Mouse (Mus musculus): ENCODE measurements at regions not wholly inside any gene's neighbourhood (a gene's known extent, or its start where the extent isn't known, plus 50 kb on each side); places are given as distances from the start of the nearest gene placed in this dataset.

DNA sequence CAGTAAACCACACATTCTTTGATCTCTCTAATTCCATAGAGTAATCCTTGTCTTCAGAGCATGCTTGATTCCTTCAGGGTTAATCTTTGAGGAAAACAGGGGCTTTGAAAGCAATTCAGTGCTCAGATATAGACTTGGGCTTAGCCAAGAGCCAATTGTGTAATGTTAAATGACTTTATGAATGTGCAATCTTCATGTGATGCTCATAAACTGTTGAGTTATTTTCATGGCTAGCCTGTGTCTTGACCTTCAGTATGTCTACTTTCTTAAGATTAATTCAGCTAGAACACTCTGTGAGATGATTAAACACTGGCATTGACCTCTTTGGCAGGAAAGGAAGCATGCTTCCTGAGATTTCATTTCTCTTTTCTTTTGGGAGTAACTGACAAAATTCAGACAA lies 147.8 kb downstream of the Gabrg2 start:
- TF ChIP-seq RCOR1 (conservative IDR thresholded peaks at IDR 0.05; ENCODE audit: low read depth, low read length) (no peak), CTCF (conservative IDR thresholded peaks at IDR 0.05 in 1 of 2, IDR thresholded peaks at IDR 0.05 in 1 of 2; ENCODE audit: low read depth in 2 of 2, low read length in 2 of 2) (no peak), SMC3 (IDR thresholded peaks at IDR 0.05; ENCODE audit: low read depth, low read length) (no peak)
